Mouse (Mus musculus): ENCODE data around the gene Fkbp5. TPM values are rescaled to one million over a fixed set of nuclear protein-coding genes. Genes with fewer than 3 reads are reported as not detected.

The Fkbp5 gene
- polyA plus RNA-seq, 1 experiment from 2014 or later, result 33.8 TPM

- peak; percentile 67 for ATAC-seq (ENCODE audit: insufficient number of reproducible peaks, insufficient read depth, low FRiP score, low TSS enrichment)
- peaks cover 12% of the 10 kb centered on the region; the same call in 1 of the 2 replicates for H3K27me3 ChIP-seq
- H3K4me2 ChIP-seq (replicated peaks), result peak overlapping the region; percentile 92
- H3K9me3 ChIP-seq, result no peaks in the 10 kb centered on the region
- under 1% methylated on average over 59 of the region's 66 CpGs for WGBS
- peak overlapping the region; percentile 68 for H3K9ac ChIP-seq
- H3K4me3 ChIP-seq, result peak overlapping the region; percentile 71
- H3K4me1 ChIP-seq, result peaks cover 21% of the 10 kb centered on the region
- peak overlapping the region; percentile 92 for H3K27ac ChIP-seq
- no peaks in the 10 kb centered on the region for H3K36me3 ChIP-seq
These were observed 5.5 kb upstream of the Fkbp5 start for GRCm38 (mm10) chr17:28522623-28523354.

GRCm38 (mm10) chr17:28521920-28522319, 4.6 kb upstream of the Fkbp5 start:
- Histone ChIP-seq H3K9ac (no peak overlapping the region), H3K9me3 (no peaks in the 10 kb centered on the region), H3K4me3 (peak overlapping the region; percentile 71; the same call in 1 of the 2 replicates), H3K4me1 (peaks cover 23% of the 10 kb centered on the region), H3K4me2 (replicated peaks) (peak overlapping the region; percentile 92), H3K27ac (no peak overlapping the region), H3K27me3 (peaks cover 12% of the 10 kb centered on the region; the same call in 1 of the 2 replicates), H3K36me3 (no peaks in the 10 kb centered on the region)
- ATAC-seq (ENCODE audit: insufficient number of reproducible peaks, insufficient read depth, low FRiP score, low TSS enrichment), result no peak
- WGBS, result 44% methylated on average over 6 of the region's 6 CpGs

- Histone ChIP-seq H3K9me3 (no peaks in the 10 kb centered on the region), H3K36me3 (no peaks in the 10 kb centered on the region), H3K27ac (no peak overlapping the region), H3K4me2 (replicated peaks) (no peak overlapping the region), H3K9ac (no peak overlapping the region), H3K4me1 (peaks cover 25% of the 10 kb centered on the region), H3K4me3 (no peak overlapping the region), H3K27me3 (peaks cover 12% of the 10 kb centered on the region; the same call in 1 of the 2 replicates)
- 58% methylated on average over 5 of the region's 5 CpGs for WGBS
- ATAC-seq (ENCODE audit: insufficient number of reproducible peaks, insufficient read depth, low FRiP score, low TSS enrichment), result no peak
These were observed 3.9 kb upstream of the Fkbp5 start for GRCm38 (mm10) chr17:28521071-28521726.

GRCm38 (mm10) chr17:28520561-28520960, 3.2 kb upstream of the Fkbp5 start:
- no peak overlapping the region for H3K27ac ChIP-seq
- WGBS, result 75% methylated on average over 4 of the region's 4 CpGs
- H3K9ac ChIP-seq, result no peak overlapping the region
- H3K9me3 ChIP-seq, result no peaks in the 10 kb centered on the region
- H3K4me1 ChIP-seq, result peaks cover 25% of the 10 kb centered on the region
- peaks cover 12% of the 10 kb centered on the region; the same call in 1 of the 2 replicates for H3K27me3 ChIP-seq
- no peak overlapping the region for H3K4me2 ChIP-seq (replicated peaks)
- no peak for ATAC-seq (ENCODE audit: insufficient number of reproducible peaks, insufficient read depth, low FRiP score, low TSS enrichment)
- H3K4me3 ChIP-seq, result no peak overlapping the region
- H3K36me3 ChIP-seq, result no peaks in the 10 kb centered on the region

GRCm38 (mm10) chr17:28519827-28520226, 2.5 kb upstream of the Fkbp5 start:
- Histone ChIP-seq H3K27me3 (peaks cover 12% of the 10 kb centered on the region; the same call in 1 of the 2 replicates), H3K9me3 (no peaks in the 10 kb centered on the region), H3K27ac (no peak overlapping the region), H3K4me2 (replicated peaks) (no peak overlapping the region), H3K36me3 (no peaks in the 10 kb centered on the region), H3K4me1 (peaks cover 25% of the 10 kb centered on the region), H3K9ac (no peak overlapping the region), H3K4me3 (no peak overlapping the region)
- 87% methylated on average over 3 of the region's 3 CpGs for WGBS
- no peak for ATAC-seq (ENCODE audit: insufficient number of reproducible peaks, insufficient read depth, low FRiP score, low TSS enrichment)

- ATAC-seq (ENCODE audit: insufficient number of reproducible peaks, insufficient read depth, low FRiP score, low TSS enrichment), result no peak
- peaks cover 25% of the 10 kb centered on the region for H3K4me1 ChIP-seq
- H3K27ac ChIP-seq, result peak overlapping the region; percentile 80; the same call in 1 of the 2 replicates
- H3K9me3 ChIP-seq, result no peaks in the 10 kb centered on the region
- WGBS, result 27% methylated on average over 8 of the region's 8 CpGs
- peak overlapping the region; percentile 85 for H3K4me2 ChIP-seq (replicated peaks)
- H3K4me3 ChIP-seq, result peak overlapping the region; percentile 39
- H3K9ac ChIP-seq, result peak overlapping the region; percentile 47; the same call in 1 of the 2 replicates
- H3K36me3 ChIP-seq, result no peaks in the 10 kb centered on the region
- peaks cover 12% of the 10 kb centered on the region; the same call in 1 of the 2 replicates for H3K27me3 ChIP-seq
These were observed 1.3 kb upstream of the Fkbp5 start for GRCm38 (mm10) chr17:28518615-28519071.

GRCm38 (mm10) chr17:28517956-28518614, 758 bp upstream of the Fkbp5 start:
- Histone ChIP-seq H3K4me3 (peak overlapping the region; percentile 39), H3K4me2 (replicated peaks) (peak overlapping the region; percentile 85), H3K36me3 (no peaks in the 10 kb centered on the region), H3K27ac (peak overlapping the region; percentile 80), H3K9ac (peak overlapping the region; percentile 47), H3K9me3 (no peaks in the 10 kb centered on the region), H3K4me1 (peaks cover 25% of the 10 kb centered on the region), H3K27me3 (peaks cover 12% of the 10 kb centered on the region; the same call in 1 of the 2 replicates)
- WGBS, result under 1% methylated on average over 46 of the region's 46 CpGs
- peak; percentile 35; the same call in 1 of the 2 replicates for ATAC-seq (ENCODE audit: insufficient number of reproducible peaks, insufficient read depth, low FRiP score, low TSS enrichment)

GRCm38 (mm10) chr17:28516881-28517280, 446 bp downstream of the Fkbp5 start:
- peaks cover 25% of the 10 kb centered on the region for H3K4me1 ChIP-seq
- peaks cover 12% of the 10 kb centered on the region; the same call in 1 of the 2 replicates for H3K27me3 ChIP-seq
- 0 out of 2 replicates have a peak overlapping the region, but pooled peaks have one; percentile 39 for H3K4me3 ChIP-seq
- H3K36me3 ChIP-seq, result no peaks in the 10 kb centered on the region
- no peaks in the 10 kb centered on the region for H3K9me3 ChIP-seq
- 0 out of 2 replicates have a peak overlapping the region, but pooled peaks have one; percentile 47 for H3K9ac ChIP-seq
- 84% methylated on average over 4 of the region's 4 CpGs for WGBS
- H3K4me2 ChIP-seq (replicated peaks), result peak overlapping the region; percentile 85
- no peak for ATAC-seq (ENCODE audit: insufficient number of reproducible peaks, insufficient read depth, low FRiP score, low TSS enrichment)
- peak overlapping the region; percentile 80; the same call in 1 of the 2 replicates for H3K27ac ChIP-seq

GRCm38 (mm10) chr17:28515431-28516341, 1.6 kb downstream of the Fkbp5 start:
- WGBS, result 56% methylated on average over 10 of the region's 10 CpGs
- H3K27me3 ChIP-seq, result 0 out of 2 replicates have a peak, but pooled peaks cover 7% of the 10 kb centered on the region
- peaks cover 33% of the 10 kb centered on the region for H3K4me1 ChIP-seq
- ATAC-seq (ENCODE audit: insufficient number of reproducible peaks, insufficient read depth, low FRiP score, low TSS enrichment), result no peak
- H3K9me3 ChIP-seq, result no peaks in the 10 kb centered on the region
- no peaks in the 10 kb centered on the region for H3K36me3 ChIP-seq
- no peak overlapping the region for H3K4me3 ChIP-seq
- H3K9ac ChIP-seq, result no peak overlapping the region
- no peak overlapping the region for H3K27ac ChIP-seq
- H3K4me2 ChIP-seq (replicated peaks), result no peak overlapping the region

GRCm38 (mm10) chr17:28514555-28514954, 2.8 kb downstream of the Fkbp5 start:
- no peak overlapping the region for H3K9ac ChIP-seq
- WGBS, result 74% methylated on average over 5 of the region's 5 CpGs
- no peak overlapping the region for H3K4me2 ChIP-seq (replicated peaks)
- peaks cover 39% of the 10 kb centered on the region for H3K4me1 ChIP-seq
- no peaks in the 10 kb centered on the region for H3K36me3 ChIP-seq
- H3K27me3 ChIP-seq, result 0 out of 2 replicates have a peak, but pooled peaks cover 5% of the 10 kb centered on the region
- H3K27ac ChIP-seq, result no peak overlapping the region
- H3K9me3 ChIP-seq, result no peaks in the 10 kb centered on the region
- H3K4me3 ChIP-seq, result no peak overlapping the region
- no peak for ATAC-seq (ENCODE audit: insufficient number of reproducible peaks, insufficient read depth, low FRiP score, low TSS enrichment)

Measured in embryonic facial prominence, embryonic 12.5 days (tissue).